Mouse (Mus musculus) gastrocnemius, postnatal 4 days (tissue): ENCODE data around the gene Actrt2. TPM values are rescaled to one million over a fixed set of nuclear protein-coding genes. Genes with fewer than 3 reads are reported as not detected.
A peak's percentile ranks its signal among the peaks of the same experiment; 100 is the strongest.

ENCODE experiments used
- DNase-seq, 2 experiments: peaks; one replicate each; pipeline ENCODE4 v3.0.0; 2021 to 2022; ENCODE audit warnings: low spot score in 2 of 2, mixed read lengths in 2 of 2
- long read RNA-seq, 2 experiments: library from polyadenylated mRNA; stranded (forward); transcript quantifications; one replicate each; pipeline ENCODE4 v2.0.0; 2021
- total RNA-seq, 2 experiments: library from RNA; stranded (reverse); gene quantifications; 2 replicates each; pipeline ENCODE4 v1.2.3; 2021

The Actrt2 gene
- not detected for total RNA-seq
- long read RNA-seq, experiment 1: 0 reads
- long read RNA-seq, experiment 2: 0 reads

GRCm38 (mm10) chr4:154667767-154668166 lies at the start of gene Actrt2:
TSS of gene Actrt2 (minus strand) at chr4:154667867.
- DNase-seq: no peak

GRCm38 (mm10) chr4:154709391-154710107 lies 41.9 kb upstream of the Actrt2 start:
- peak in 1 of 2 experiments; percentile 13 for DNase-seq

- DNase-seq: peak in 1 of 2 experiments; percentile 10
These were observed 41.1 kb upstream of the Actrt2 start for GRCm38 (mm10) chr4:154708811-154709210.

- DNase-seq: no peak
These were observed 40.6 kb upstream of the Actrt2 start for GRCm38 (mm10) chr4:154708223-154708622.

- DNase-seq: no peak
These were observed 39.9 kb upstream of the Actrt2 start for GRCm38 (mm10) chr4:154707521-154707920.

GRCm38 (mm10) chr4:154706442-154706841 lies 38.8 kb upstream of the Actrt2 start:
- DNase-seq: no peak

- DNase-seq: no peak
These were observed 38.0 kb upstream of the Actrt2 start for GRCm38 (mm10) chr4:154705681-154706080.

GRCm38 (mm10) chr4:154705056-154705455 lies 37.4 kb upstream of the Actrt2 start:
- DNase-seq: no peak

- no peak for DNase-seq
These were observed 36.9 kb upstream of the Actrt2 start for GRCm38 (mm10) chr4:154704591-154704990.

GRCm38 (mm10) chr4:154703426-154704070 lies 35.9 kb upstream of the Actrt2 start:
- DNase-seq: no peak

- no peak for DNase-seq
These were observed 35.3 kb upstream of the Actrt2 start for GRCm38 (mm10) chr4:154702931-154703330.

- DNase-seq: no peak
These were observed 34.5 kb upstream of the Actrt2 start for GRCm38 (mm10) chr4:154702186-154702585.

- no peak for DNase-seq
These were observed 33.3 kb upstream of the Actrt2 start for GRCm38 (mm10) chr4:154700921-154701412.

- DNase-seq: no peak
These were observed 32.8 kb upstream of the Actrt2 start for GRCm38 (mm10) chr4:154700436-154700835.

GRCm38 (mm10) chr4:154699236-154699635 lies 31.6 kb upstream of the Actrt2 start:
- no peak for DNase-seq

- DNase-seq: no peak
These were observed 31.0 kb upstream of the Actrt2 start for GRCm38 (mm10) chr4:154698631-154699030.

GRCm38 (mm10) chr4:154698021-154698590 lies 30.4 kb upstream of the Actrt2 start:
- DNase-seq: no peak

GRCm38 (mm10) chr4:154697476-154697875 lies 29.8 kb upstream of the Actrt2 start:
- no peak for DNase-seq

- no peak for DNase-seq
These were observed 28.9 kb upstream of the Actrt2 start for GRCm38 (mm10) chr4:154696552-154696951.

- DNase-seq: no peak
These were observed 28.5 kb upstream of the Actrt2 start for GRCm38 (mm10) chr4:154696146-154696545.

GRCm38 (mm10) chr4:154694361-154694760 lies 26.7 kb upstream of the Actrt2 start:
- no peak for DNase-seq
